Mouse (Mus musculus) thymus, adult 2 months (tissue): ENCODE results near the gene Fmnl2. TPM values are rescaled to one million over a fixed set of nuclear protein-coding genes. Genes with fewer than 3 reads are reported as not detected.

Source experiments
- DNase-seq: peaks from one replicate; pipeline ENCODE4 v3.0.0; 2021
- H3K27ac ChIP-seq: fragments of 200-500 bp; 2 replicates; pipeline ENCODE4 v1.5.1; 2012; ENCODE audit warnings: low read length, control low read depth; ENCODE audit not compliant: control insufficient read depth, insufficient read depth
- H3K27me3 ChIP-seq: fragments of 200-500 bp; 2 replicates; pipeline ENCODE4 v1.6.1; 2012; ENCODE audit warnings: mild to moderate bottlenecking, low read length, moderate library complexity, mixed read lengths; ENCODE audit not compliant: control insufficient read depth, insufficient read depth
- H3K36me3 ChIP-seq: fragments of 200-500 bp; 2 replicates; pipeline ENCODE4 v1.6.1; 2012; ENCODE audit warnings: mild to moderate bottlenecking, low read length, moderate library complexity; ENCODE audit not compliant: control insufficient read depth, insufficient read depth
- H3K4me1 ChIP-seq: fragments of 200-500 bp; replicated peaks from 2 replicates; pipeline ENCODE4 v1.6.1; 2012; ENCODE audit warnings: low read length; ENCODE audit not compliant: control insufficient read depth, insufficient read depth
- H3K4me3 ChIP-seq: fragments of 200-500 bp; 2 replicates; pipeline ENCODE4 v1.5.1; 2012; ENCODE audit warnings: mild to moderate bottlenecking, low read length, control low read depth, moderate library complexity; ENCODE audit not compliant: control insufficient read depth, insufficient read depth
- CTCF ChIP-seq: fragments of 200-500 bp; IDR thresholded peaks from 2 replicates; pipeline ENCODE4 v1.5.1; 2012; ENCODE audit warnings: mild to moderate bottlenecking, control low read depth, low read length, moderate library complexity, borderline replicate concordance; ENCODE audit not compliant: control insufficient read depth, poor library complexity, insufficient read depth; ENCODE audit errors: extremely low read depth
- POLR2A ChIP-seq: fragments of 200-500 bp; IDR thresholded peaks from 2 replicates; pipeline ENCODE4 v1.6.1; 2012; ENCODE audit warnings: mild to moderate bottlenecking, low read length, control low read depth, moderate library complexity; ENCODE audit not compliant: control insufficient read depth, poor library complexity, insufficient read depth; ENCODE audit errors: extremely low read depth
- WGBS: fragments of 180-500 bp; shearing (Covaris S2); methylation state at CpG from one replicate; pipeline ENCODE4 v1.1.7; 2018; 5-methylcytosine and 5-hydroxymethylcytosine counted together
- polyA plus RNA-seq: library from polyadenylated mRNA; depleted of rRNA; stranded (reverse); fragments of >200 nt; gene quantifications from 2 replicates; pipeline ENCODE4 v1.2.3, GENCODE M21; 2012

Gene Fmnl2
- polyA plus RNA-seq, 1 experiment = 5.0 TPM

DNA sequence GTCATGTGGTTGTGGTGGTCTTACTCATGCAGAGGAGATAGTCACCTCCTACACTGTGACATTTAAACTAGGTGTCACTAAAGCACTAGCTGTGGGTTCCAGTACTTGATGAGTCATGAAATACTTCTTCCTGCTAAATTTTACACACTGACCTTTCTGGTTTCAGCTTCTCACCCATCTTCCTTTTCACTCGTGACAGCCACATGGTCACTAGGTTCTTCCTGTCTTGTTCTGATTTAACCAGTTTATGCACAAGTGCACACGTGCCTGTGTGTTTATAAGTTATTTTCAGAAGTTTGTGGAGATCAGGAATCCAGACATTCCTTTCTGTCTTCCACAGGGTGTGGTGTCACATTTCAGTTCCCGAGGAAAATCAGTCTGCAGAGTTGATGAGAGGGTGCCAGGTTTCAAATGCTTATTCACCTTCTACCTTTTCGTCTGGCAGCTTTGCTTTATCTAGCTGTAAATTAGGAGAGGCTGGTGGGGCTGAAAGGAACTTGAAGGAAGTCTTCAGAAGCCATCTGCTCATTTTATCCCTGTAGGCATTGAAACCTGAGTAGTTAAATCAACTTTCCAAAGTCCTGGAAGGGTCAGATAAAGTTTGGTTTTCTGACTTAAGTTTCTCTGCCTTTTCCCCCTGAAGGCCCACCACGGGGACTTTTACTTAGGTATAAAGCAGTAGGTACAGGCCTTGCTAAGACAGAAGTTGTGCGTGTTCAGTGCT is 80.9 kb downstream of the Fmnl2 start:
- H3K4me1 ChIP-seq = no peaks in the 10 kb centered on the region
- H3K4me3 ChIP-seq = no peak overlapping the region
- no peaks in the 10 kb centered on the region for H3K27me3 ChIP-seq
- TF ChIP-seq POLR2A (no peak), CTCF (no peak)
- no peak for DNase-seq
- H3K36me3 ChIP-seq = no peaks in the 10 kb centered on the region
- 62% methylated on average over 6 of the region's 6 CpGs for WGBS
- no peak overlapping the region for H3K27ac ChIP-seq

DNA sequence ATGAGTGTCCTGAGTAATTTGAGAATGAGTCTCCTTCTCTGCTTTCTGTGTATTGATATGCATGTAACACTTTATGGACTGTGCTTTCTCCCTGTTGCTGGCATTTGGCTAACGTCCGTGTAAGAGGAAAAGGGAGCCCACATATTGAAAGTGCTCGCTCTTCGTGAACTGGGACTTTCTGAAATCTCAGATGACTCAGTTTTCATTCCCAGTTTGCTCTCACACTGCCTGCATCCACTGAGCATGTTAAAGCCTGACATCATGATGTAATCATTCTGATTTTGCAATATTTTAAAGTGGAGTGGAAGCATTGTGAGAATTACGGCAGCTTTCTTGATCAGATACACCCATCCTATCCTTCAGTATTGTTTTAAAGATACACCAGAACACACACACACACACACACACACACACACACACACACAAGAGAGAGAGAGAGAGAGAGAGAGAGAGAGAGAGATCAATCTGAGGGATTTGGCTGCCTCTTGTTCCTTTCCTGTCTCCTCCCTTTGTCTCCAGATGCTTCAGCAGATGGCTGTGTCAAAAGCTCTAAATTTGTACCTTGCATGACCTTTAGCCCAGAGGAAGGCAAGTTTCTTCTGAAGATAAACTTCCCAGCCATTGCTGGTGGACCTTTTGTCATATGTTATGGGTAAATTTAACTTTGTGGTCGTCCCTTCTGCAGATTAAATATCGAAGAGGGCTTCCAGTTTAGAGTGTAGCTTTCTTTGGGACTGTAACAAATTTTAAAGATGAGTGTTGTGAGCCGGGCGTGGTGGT is 86.2 kb downstream of the Fmnl2 start:
- DNase-seq = no peak
- H3K4me3 ChIP-seq = no peak overlapping the region
- TF ChIP-seq CTCF (no peak), POLR2A (no peak)
- no peaks in the 10 kb centered on the region for H3K27me3 ChIP-seq
- 75% methylated on average over 9 of the region's 9 CpGs for WGBS
- no peak overlapping the region for H3K27ac ChIP-seq
- peaks cover 2% of the 10 kb centered on the region; the same call in 1 of the 2 replicates for H3K4me1 ChIP-seq
- no peaks in the 10 kb centered on the region for H3K36me3 ChIP-seq

DNA sequence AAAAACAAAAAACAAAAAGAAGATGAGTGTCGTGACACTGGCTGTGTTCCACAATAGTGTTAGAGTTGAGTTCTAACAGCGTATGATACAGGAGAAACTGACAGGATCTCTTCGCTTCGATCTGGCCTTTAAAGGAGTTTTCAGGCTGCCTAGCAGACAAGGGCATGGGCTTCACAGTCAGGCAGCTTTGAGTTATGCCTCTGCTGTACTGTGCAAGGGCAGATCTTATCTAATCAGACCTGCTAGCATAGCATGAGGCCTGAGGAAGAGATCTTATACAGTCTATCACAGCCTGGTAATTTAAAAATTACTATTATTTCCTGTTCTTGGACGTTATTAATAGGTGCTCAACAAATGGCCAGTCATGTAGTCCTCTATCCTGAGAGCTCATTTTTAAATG is 86.9 kb downstream of the Fmnl2 start:
- no peak for DNase-seq
- Histone ChIP-seq H3K27me3 (no peaks in the 10 kb centered on the region), H3K4me3 (no peak overlapping the region), H3K27ac (no peak overlapping the region), H3K36me3 (no peaks in the 10 kb centered on the region), H3K4me1 (peaks cover 2% of the 10 kb centered on the region; the same call in 1 of the 2 replicates)
- 88% methylated on average over 5 of the region's 5 CpGs for WGBS
- TF ChIP-seq POLR2A (no peak), CTCF (no peak)

DNA sequence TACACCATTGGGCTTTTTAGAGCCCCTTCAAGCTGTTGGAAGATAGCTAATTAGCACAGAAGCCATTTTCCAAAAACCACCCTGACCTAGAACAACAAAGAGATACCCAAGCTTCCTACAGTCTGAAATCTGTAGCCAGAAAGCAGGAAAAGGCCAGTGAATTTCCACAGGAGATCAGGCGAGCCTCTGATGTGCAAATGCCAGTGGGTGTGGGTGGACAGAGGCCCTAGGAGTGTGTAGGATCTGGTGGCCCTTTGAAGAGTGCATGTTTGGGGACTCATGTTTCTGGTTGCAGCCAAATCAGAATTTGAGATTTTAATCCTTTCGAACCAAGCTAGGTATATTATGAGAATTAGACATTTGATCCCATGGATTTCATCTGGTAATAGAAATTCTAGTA is 88.4 kb downstream of the Fmnl2 start:
- no peak for TF ChIP-seq POLR2A
- TF ChIP-seq CTCF = no peak
- WGBS = 88% methylated on average over 2 of the region's 2 CpGs
- no peak overlapping the region for H3K27ac ChIP-seq
- peaks cover 2% of the 10 kb centered on the region; the same call in 1 of the 2 replicates for H3K4me1 ChIP-seq
- H3K4me3 ChIP-seq = no peak overlapping the region
- no peak for DNase-seq
- no peaks in the 10 kb centered on the region for H3K27me3 ChIP-seq
- no peaks in the 10 kb centered on the region for H3K36me3 ChIP-seq

DNA sequence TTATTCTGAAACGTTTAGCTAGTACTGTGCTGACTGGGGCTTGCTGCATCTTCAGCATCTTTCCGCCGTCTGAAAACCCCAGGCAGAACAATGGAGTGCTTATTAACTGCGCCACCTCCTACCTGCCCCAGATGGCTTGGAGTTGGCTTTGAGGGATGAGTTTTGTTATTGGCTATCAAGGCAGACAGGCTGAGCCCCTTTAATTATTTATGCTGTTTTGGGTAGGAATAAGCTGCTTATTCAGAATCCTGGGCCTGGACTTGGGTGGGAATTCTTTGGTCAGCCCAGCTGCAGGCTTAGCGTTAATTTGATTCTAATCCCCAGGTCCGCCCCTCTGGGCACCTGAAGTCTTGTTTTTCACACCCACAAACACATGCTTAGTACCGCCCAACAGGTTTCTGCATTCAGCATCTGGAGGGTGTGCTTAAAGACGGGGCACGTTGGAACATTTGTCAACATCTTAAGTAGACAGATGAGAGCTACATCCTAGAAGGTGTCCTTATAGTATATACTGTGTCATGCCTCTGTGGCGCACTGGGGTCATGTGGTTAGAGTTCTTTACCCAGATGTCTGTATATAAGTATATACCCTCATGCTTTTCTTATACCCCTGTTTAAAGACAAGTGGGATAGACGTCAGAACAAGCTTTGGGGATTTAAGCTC is 89.0 kb downstream of the Fmnl2 start:
- no peak for DNase-seq
- TF ChIP-seq POLR2A = no peak
- no peak for TF ChIP-seq CTCF
- 94% methylated on average over 11 of the region's 11 CpGs for WGBS
- H3K4me1 ChIP-seq = peaks cover 2% of the 10 kb centered on the region; the same call in 1 of the 2 replicates
- H3K36me3 ChIP-seq = no peaks in the 10 kb centered on the region
- H3K4me3 ChIP-seq = no peak overlapping the region
- H3K27ac ChIP-seq = no peak overlapping the region
- no peaks in the 10 kb centered on the region for H3K27me3 ChIP-seq

DNA sequence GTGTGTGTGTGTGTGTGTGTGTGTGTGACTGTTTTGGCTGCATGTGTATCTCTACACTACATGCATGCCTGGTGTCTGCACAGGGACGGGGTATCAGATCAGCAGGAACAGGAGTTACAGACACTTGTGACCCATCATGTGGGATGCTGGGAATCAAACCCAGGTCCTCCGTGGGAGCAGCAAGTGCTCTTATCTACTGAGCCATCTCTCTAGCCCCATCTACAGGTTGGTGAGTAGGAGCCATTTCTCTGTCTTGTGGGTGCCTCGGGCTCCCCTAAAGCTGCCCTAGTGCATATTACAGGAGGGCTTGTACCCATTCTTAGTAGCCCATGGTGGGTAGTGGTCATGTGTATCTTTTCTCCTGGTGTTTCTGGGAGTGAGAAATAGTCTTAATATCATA is 90.7 kb downstream of the Fmnl2 start:
- no peak overlapping the region for H3K27ac ChIP-seq
- WGBS = 95% methylated on average over 3 of the region's 3 CpGs
- H3K36me3 ChIP-seq = no peaks in the 10 kb centered on the region
- no peak overlapping the region for H3K4me3 ChIP-seq
- TF ChIP-seq POLR2A (no peak), CTCF (no peak)
- DNase-seq = no peak
- peaks cover 5% of the 10 kb centered on the region; the same call in 1 of the 2 replicates for H3K4me1 ChIP-seq
- H3K27me3 ChIP-seq = no peaks in the 10 kb centered on the region
